Mouse (Mus musculus): Measurements from ENCODE around the gene Fkbp11. TPM values are rescaled to one million over a fixed set of nuclear protein-coding genes. Genes with fewer than 3 reads are reported as not detected.
A peak's percentile ranks its signal among the peaks of the same experiment; 100 is the strongest.

Fkbp11 gene
- 25.1 and 26.3 TPM in 2 replicates for polyA plus RNA-seq (2016; fragmentation: Nextera tagmentation; extraction: Ambion mirVana)

GRCm38 (mm10) chr15:98727443-98728321 lies at the start of gene Fkbp11:
Fkbp11 (minus strand) TSS chr15:98728198.
- Histone ChIP-seq H3K4me3 (peak within 1 kb of the TSS; percentile 52), H3K4me2 (replicated peaks) (peak within 1 kb of the TSS; percentile 94), H3K9me3 (no peaks in the 10 kb centered on the region), H3K9ac (peak within 1 kb of the TSS; percentile 54), H3K27me3 (no peaks in the 10 kb centered on the region), H3K36me3 (no peaks in the 10 kb centered on the region), H3K27ac (no peak within 1 kb of the TSS), H3K4me1 (peaks cover 38% of the 10 kb centered on the region)
- peak; percentile 77 for ATAC-seq (ENCODE audit: insufficient number of reproducible peaks, insufficient read depth, low FRiP score, low TSS enrichment)
- under 1% methylated on average over 39 of the region's 39 CpGs for WGBS

GRCm38 (mm10) chr15:98777762-98778161 lies 49.8 kb upstream of the Fkbp11 start, which contains the start of gene Wnt10b:
Wnt10b (minus strand) TSS chr15:98778150.
- Histone ChIP-seq H3K9ac (peak within 1 kb of the TSS; percentile 25; the same call in 1 of the 2 replicates), H3K9me3 (no peaks in the 10 kb centered on the region), H3K27ac (no peak within 1 kb of the TSS), H3K27me3 (peaks cover 98% of the 10 kb centered on the region), H3K4me2 (replicated peaks) (peak within 1 kb of the TSS; percentile 41), H3K4me1 (peaks cover 31% of the 10 kb centered on the region), H3K4me3 (peak within 1 kb of the TSS; percentile 27), H3K36me3 (no peaks in the 10 kb centered on the region)
- no peak for ATAC-seq (ENCODE audit: insufficient number of reproducible peaks, insufficient read depth, low FRiP score, low TSS enrichment)
- WGBS, result 1% methylated on average over 33 of the region's 33 CpGs

- Histone ChIP-seq H3K27ac (no peak overlapping the region), H3K4me3 (peak overlapping the region; percentile 27), H3K27me3 (peaks cover 98% of the 10 kb centered on the region), H3K36me3 (no peaks in the 10 kb centered on the region), H3K9ac (peak overlapping the region; percentile 25; the same call in 1 of the 2 replicates), H3K4me1 (peaks cover 37% of the 10 kb centered on the region), H3K9me3 (no peaks in the 10 kb centered on the region), H3K4me2 (replicated peaks) (peak overlapping the region; percentile 41)
- no peak for ATAC-seq (ENCODE audit: insufficient number of reproducible peaks, insufficient read depth, low FRiP score, low TSS enrichment)
- WGBS, result 2% methylated on average over 19 of the region's 19 CpGs
Observed at GRCm38 (mm10) chr15:98777005-98777616, 49.1 kb upstream of the Fkbp11 start.

GRCm38 (mm10) chr15:98776280-98777004 lies 48.4 kb upstream of the Fkbp11 start:
- 1% methylated on average over 62 of the region's 62 CpGs for WGBS
- peaks cover 38% of the 10 kb centered on the region for H3K4me1 ChIP-seq
- peak; percentile 59; the same call in 1 of the 2 replicates for ATAC-seq (ENCODE audit: insufficient number of reproducible peaks, insufficient read depth, low FRiP score, low TSS enrichment)
- H3K9ac ChIP-seq, result peak overlapping the region; percentile 25; the same call in 1 of the 2 replicates
- no peak overlapping the region for H3K27ac ChIP-seq
- peaks cover 97% of the 10 kb centered on the region for H3K27me3 ChIP-seq
- H3K9me3 ChIP-seq, result no peaks in the 10 kb centered on the region
- H3K4me2 ChIP-seq (replicated peaks), result peak overlapping the region; percentile 37
- H3K36me3 ChIP-seq, result no peaks in the 10 kb centered on the region
- peak overlapping the region; percentile 27 for H3K4me3 ChIP-seq

- no peak for ATAC-seq (ENCODE audit: insufficient number of reproducible peaks, insufficient read depth, low FRiP score, low TSS enrichment)
- Histone ChIP-seq H3K4me1 (peaks cover 38% of the 10 kb centered on the region), H3K27ac (no peak overlapping the region), H3K9me3 (no peaks in the 10 kb centered on the region), H3K9ac (no peak overlapping the region), H3K4me2 (replicated peaks) (no peak overlapping the region), H3K27me3 (peaks cover 97% of the 10 kb centered on the region), H3K4me3 (no peak overlapping the region), H3K36me3 (no peaks in the 10 kb centered on the region)
- 3% methylated on average over 5 of the region's 5 CpGs for WGBS
Observed at GRCm38 (mm10) chr15:98775533-98775932, 47.5 kb upstream of the Fkbp11 start.

GRCm38 (mm10) chr15:98774096-98774495 lies 46.1 kb upstream of the Fkbp11 start:
- Histone ChIP-seq H3K4me1 (peaks cover 34% of the 10 kb centered on the region), H3K4me3 (no peak overlapping the region)
- no peak for ATAC-seq (ENCODE audit: insufficient number of reproducible peaks, insufficient read depth, low FRiP score, low TSS enrichment)

GRCm38 (mm10) chr15:98772511-98773211 lies 44.7 kb upstream of the Fkbp11 start:
- peaks cover 89% of the 10 kb centered on the region for H3K27me3 ChIP-seq
- H3K4me1 ChIP-seq, result peaks cover 27% of the 10 kb centered on the region
- H3K4me2 ChIP-seq (replicated peaks), result peak overlapping the region; percentile 53
- no peaks in the 10 kb centered on the region for H3K9me3 ChIP-seq
- no peak overlapping the region for H3K27ac ChIP-seq
- no peak for ATAC-seq (ENCODE audit: insufficient number of reproducible peaks, insufficient read depth, low FRiP score, low TSS enrichment)
- H3K4me3 ChIP-seq, result peak overlapping the region; percentile 35
- WGBS, result 3% methylated on average over 36 of the region's 36 CpGs
- H3K9ac ChIP-seq, result peak overlapping the region; percentile 5; the same call in 1 of the 2 replicates
- no peaks in the 10 kb centered on the region for H3K36me3 ChIP-seq

More at GRCm38 (mm10) chr15:98774096-98774495, 46.1 kb upstream of the Fkbp11 start:
- H3K9ac ChIP-seq, result no peak overlapping the region
- no peak overlapping the region for H3K4me2 ChIP-seq (replicated peaks)
- 13% methylated on average over 15 of the region's 15 CpGs for WGBS
- no peak overlapping the region for H3K27ac ChIP-seq
- H3K36me3 ChIP-seq, result no peaks in the 10 kb centered on the region
- H3K9me3 ChIP-seq, result no peaks in the 10 kb centered on the region
- H3K27me3 ChIP-seq, result peaks cover 95% of the 10 kb centered on the region

GRCm38 (mm10) chr15:98771813-98772425 lies 43.9 kb upstream of the Fkbp11 start:
- peak overlapping the region; percentile 35 for H3K4me3 ChIP-seq
- H3K4me2 ChIP-seq (replicated peaks), result peak overlapping the region; percentile 53
- H3K9ac ChIP-seq, result no peak overlapping the region

GRCm38 (mm10) chr15:98768259-98768658 lies 40.3 kb upstream of the Fkbp11 start:
- no peak for ATAC-seq (ENCODE audit: insufficient number of reproducible peaks, insufficient read depth, low FRiP score, low TSS enrichment)
- no peak overlapping the region for H3K4me2 ChIP-seq (replicated peaks)
- 28% methylated on average over 5 of the region's 5 CpGs for WGBS
- peaks cover 53% of the 10 kb centered on the region for H3K27me3 ChIP-seq
- no peak overlapping the region for H3K9ac ChIP-seq
- H3K4me1 ChIP-seq, result peaks cover 17% of the 10 kb centered on the region
- H3K36me3 ChIP-seq, result no peaks in the 10 kb centered on the region
- H3K27ac ChIP-seq, result no peak overlapping the region
- no peaks in the 10 kb centered on the region for H3K9me3 ChIP-seq
- H3K4me3 ChIP-seq, result no peak overlapping the region

More at GRCm38 (mm10) chr15:98771813-98772425, 43.9 kb upstream of the Fkbp11 start:
- ATAC-seq (ENCODE audit: insufficient number of reproducible peaks, insufficient read depth, low FRiP score, low TSS enrichment), result no peak
- 5% methylated on average over 12 of the region's 12 CpGs for WGBS
- H3K36me3 ChIP-seq, result no peaks in the 10 kb centered on the region
- H3K27me3 ChIP-seq, result peaks cover 82% of the 10 kb centered on the region
- no peaks in the 10 kb centered on the region for H3K9me3 ChIP-seq
- no peak overlapping the region for H3K27ac ChIP-seq
- H3K4me1 ChIP-seq, result peaks cover 22% of the 10 kb centered on the region

GRCm38 (mm10) chr15:98765929-98766328 lies 37.9 kb upstream of the Fkbp11 start:
- H3K36me3 ChIP-seq, result no peaks in the 10 kb centered on the region
- H3K27ac ChIP-seq, result no peak overlapping the region
- H3K4me1 ChIP-seq, result peaks cover 17% of the 10 kb centered on the region
- WGBS, result 78% methylated on average over 4 of the region's 4 CpGs
- no peak for ATAC-seq (ENCODE audit: insufficient number of reproducible peaks, insufficient read depth, low FRiP score, low TSS enrichment)
- no peak overlapping the region for H3K4me3 ChIP-seq
- H3K4me2 ChIP-seq (replicated peaks), result no peak overlapping the region
- no peaks in the 10 kb centered on the region for H3K9me3 ChIP-seq
- H3K27me3 ChIP-seq, result peaks cover 30% of the 10 kb centered on the region
- no peak overlapping the region for H3K9ac ChIP-seq
